Mouse (Mus musculus) right cerebral cortex, postnatal 4 days (tissue): Measurements from ENCODE around the gene Calm2.

Experiments used
- DNase-seq: peaks from one replicate; pipeline ENCODE4 v3.0.0-alpha.2; 2022

Calm2 gene

GRCm38 (mm10) chr17:87391242-87391641, 55.5 kb downstream of the Calm2 start:
- DNase-seq: peak; percentile 37

DNA sequence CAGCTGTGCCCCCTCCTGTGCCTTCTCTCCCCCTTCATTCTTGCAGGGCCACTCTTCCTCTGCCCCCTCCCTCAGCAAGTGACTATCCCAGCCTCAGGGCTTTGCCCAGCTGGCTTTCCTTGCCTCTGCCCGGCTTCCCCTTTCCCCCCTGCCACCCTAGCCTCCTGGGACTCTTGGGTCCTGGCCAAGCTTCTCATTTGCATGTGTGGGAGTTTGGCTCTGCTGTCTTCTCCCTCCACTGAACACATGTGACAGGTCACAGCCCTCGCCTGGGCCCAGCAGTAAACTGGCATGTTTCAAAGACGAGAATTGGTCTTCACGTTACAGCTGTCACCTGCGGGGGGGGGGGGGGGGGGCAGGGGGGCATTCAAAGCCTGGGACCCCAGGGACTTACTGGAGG, 59.7 kb downstream of the Calm2 start:
- DNase-seq: peak; percentile 49

GRCm38 (mm10) chr17:87385835-87386234, 60.9 kb downstream of the Calm2 start:
- no peak for DNase-seq
